Mouse (Mus musculus): Measurements from ENCODE around the gene Dlg2. TPM values are rescaled to one million over a fixed set of nuclear protein-coding genes. Genes with fewer than 3 reads are reported as not detected.

Gene Dlg2
- polyA plus RNA-seq, 1 experiment from 2014 or later: 18.6 TPM

- ATAC-seq (ENCODE audit: low FRiP score): no peak
- H3K4me2 ChIP-seq: no peak overlapping the region
- H3K36me3 ChIP-seq: no peaks in the 10 kb centered on the region
- H3K4me3 ChIP-seq: no peak overlapping the region
- peaks cover 8% of the 10 kb centered on the region for H3K4me1 ChIP-seq (replicated peaks)
- H3K27me3 ChIP-seq: no peaks in the 10 kb centered on the region
- no peaks in the 10 kb centered on the region for H3K9me3 ChIP-seq
- 76% methylated on average over 3 of the region's 3 CpGs for WGBS
- H3K27ac ChIP-seq: 0 out of 2 replicates have a peak overlapping the region, but pooled peaks have one; percentile 12
- no peak overlapping the region for H3K9ac ChIP-seq
Measured at GRCm38 (mm10) chr7:91461352-91461751, 984.9 kb downstream of the Dlg2 start.

- Histone ChIP-seq H3K27me3 (no peaks in the 10 kb centered on the region), H3K4me2 (no peak overlapping the region), H3K9ac (no peak overlapping the region), H3K27ac (peak overlapping the region; percentile 48; the same call in 1 of the 2 replicates), H3K4me1 (replicated peaks) (peaks cover 8% of the 10 kb centered on the region), H3K4me3 (no peak overlapping the region), H3K36me3 (no peaks in the 10 kb centered on the region), H3K9me3 (no peaks in the 10 kb centered on the region)
- no peak for ATAC-seq (ENCODE audit: low FRiP score)
- 65% methylated on average over 7 of the region's 7 CpGs for WGBS
Measured at GRCm38 (mm10) chr7:91463256-91463655, 986.8 kb downstream of the Dlg2 start.

GRCm38 (mm10) chr7:91467061-91467460 is 990.6 kb downstream of the Dlg2 start:
- Histone ChIP-seq H3K9me3 (no peaks in the 10 kb centered on the region), H3K27ac (no peak overlapping the region), H3K36me3 (no peaks in the 10 kb centered on the region), H3K9ac (no peak overlapping the region), H3K4me3 (no peak overlapping the region), H3K4me2 (no peak overlapping the region), H3K4me1 (replicated peaks) (peaks cover 4% of the 10 kb centered on the region; the same call in 1 of the 2 replicates), H3K27me3 (no peaks in the 10 kb centered on the region)
- ATAC-seq (ENCODE audit: low FRiP score): no peak
- 85% methylated on average over 3 of the region's 3 CpGs for WGBS

GRCm38 (mm10) chr7:91479145-91479544 is 1002.7 kb downstream of the Dlg2 start:
- 72% methylated on average over 3 of the region's 3 CpGs for WGBS

GRCm38 (mm10) chr7:91481574-91482197 is 1005.2 kb downstream of the Dlg2 start:
- Histone ChIP-seq H3K9ac (no peak overlapping the region), H3K4me1 (replicated peaks) (no peaks in the 10 kb centered on the region), H3K4me3 (no peak overlapping the region), H3K4me2 (no peak overlapping the region), H3K27me3 (no peaks in the 10 kb centered on the region), H3K27ac (no peak overlapping the region), H3K36me3 (no peaks in the 10 kb centered on the region), H3K9me3 (no peaks in the 10 kb centered on the region)
- WGBS: 73% methylated on average over 1 of the region's 1 CpGs
- peak; percentile 65 for ATAC-seq (ENCODE audit: low FRiP score)

More at GRCm38 (mm10) chr7:91479145-91479544, 1002.7 kb downstream of the Dlg2 start:
- H3K9me3 ChIP-seq: no peaks in the 10 kb centered on the region
- no peak overlapping the region for H3K9ac ChIP-seq
- no peaks in the 10 kb centered on the region for H3K4me1 ChIP-seq (replicated peaks)
- no peaks in the 10 kb centered on the region for H3K27me3 ChIP-seq
- H3K27ac ChIP-seq: no peak overlapping the region
- no peak overlapping the region for H3K4me3 ChIP-seq
- H3K36me3 ChIP-seq: no peaks in the 10 kb centered on the region
- no peak overlapping the region for H3K4me2 ChIP-seq
- no peak for ATAC-seq (ENCODE audit: low FRiP score)

- Histone ChIP-seq H3K27ac (no peak overlapping the region), H3K27me3 (no peaks in the 10 kb centered on the region), H3K9ac (no peak overlapping the region), H3K4me3 (no peak overlapping the region), H3K4me2 (no peak overlapping the region), H3K4me1 (replicated peaks) (no peaks in the 10 kb centered on the region), H3K36me3 (no peaks in the 10 kb centered on the region), H3K9me3 (no peaks in the 10 kb centered on the region)
- no peak for ATAC-seq (ENCODE audit: low FRiP score)
- 66% methylated on average over 3 of the region's 3 CpGs for WGBS
Measured at GRCm38 (mm10) chr7:91493234-91493633, 1016.8 kb downstream of the Dlg2 start.

- 71% methylated on average over 5 of the region's 5 CpGs for WGBS
- Histone ChIP-seq H3K4me1 (replicated peaks) (no peaks in the 10 kb centered on the region), H3K4me2 (no peak overlapping the region), H3K36me3 (no peaks in the 10 kb centered on the region), H3K4me3 (no peak overlapping the region), H3K9ac (no peak overlapping the region), H3K27ac (no peak overlapping the region), H3K9me3 (no peaks in the 10 kb centered on the region), H3K27me3 (no peaks in the 10 kb centered on the region)
- no peak for ATAC-seq (ENCODE audit: low FRiP score)
Measured at GRCm38 (mm10) chr7:91495526-91495925, 1019.1 kb downstream of the Dlg2 start.

- H3K4me3 ChIP-seq: no peak overlapping the region
- no peaks in the 10 kb centered on the region for H3K27me3 ChIP-seq
- H3K36me3 ChIP-seq: no peaks in the 10 kb centered on the region
- H3K4me1 ChIP-seq (replicated peaks): no peaks in the 10 kb centered on the region
- WGBS: 57% methylated on average over 1 of the region's 1 CpGs
- H3K4me2 ChIP-seq: no peak overlapping the region
- H3K27ac ChIP-seq: no peak overlapping the region
- ATAC-seq (ENCODE audit: low FRiP score): no peak
- H3K9me3 ChIP-seq: no peaks in the 10 kb centered on the region
- no peak overlapping the region for H3K9ac ChIP-seq
Measured at GRCm38 (mm10) chr7:91511119-91511518, 1034.6 kb downstream of the Dlg2 start.

GRCm38 (mm10) chr7:91514445-91514844 is 1038.0 kb downstream of the Dlg2 start:
- H3K9me3 ChIP-seq: no peaks in the 10 kb centered on the region
- H3K27me3 ChIP-seq: no peaks in the 10 kb centered on the region
- H3K9ac ChIP-seq: no peak overlapping the region
- H3K4me3 ChIP-seq: no peak overlapping the region
- WGBS: 51% methylated on average over 3 of the region's 3 CpGs
- ATAC-seq (ENCODE audit: low FRiP score): no peak
- no peak overlapping the region for H3K27ac ChIP-seq
- H3K4me2 ChIP-seq: no peak overlapping the region
- H3K4me1 ChIP-seq (replicated peaks): no peaks in the 10 kb centered on the region
- H3K36me3 ChIP-seq: no peaks in the 10 kb centered on the region

- no peak overlapping the region for H3K4me2 ChIP-seq
- no peak; the same call in 1 of the 2 replicates for ATAC-seq (ENCODE audit: low FRiP score)
- no peaks in the 10 kb centered on the region for H3K4me1 ChIP-seq (replicated peaks)
- no peak overlapping the region for H3K4me3 ChIP-seq
- H3K27ac ChIP-seq: no peak overlapping the region
- H3K9me3 ChIP-seq: no peaks in the 10 kb centered on the region
- WGBS: 54% methylated on average over 3 of the region's 3 CpGs
- H3K9ac ChIP-seq: no peak overlapping the region
- H3K27me3 ChIP-seq: no peaks in the 10 kb centered on the region
- H3K36me3 ChIP-seq: no peaks in the 10 kb centered on the region
Measured at GRCm38 (mm10) chr7:91516225-91516624, 1039.8 kb downstream of the Dlg2 start.

- Histone ChIP-seq H3K4me1 (replicated peaks) (no peaks in the 10 kb centered on the region), H3K4me3 (no peak overlapping the region), H3K4me2 (no peak overlapping the region), H3K27me3 (no peaks in the 10 kb centered on the region), H3K36me3 (no peaks in the 10 kb centered on the region), H3K9me3 (no peaks in the 10 kb centered on the region), H3K27ac (no peak overlapping the region), H3K9ac (no peak overlapping the region)
- ATAC-seq (ENCODE audit: low FRiP score): no peak
- WGBS: 88% methylated on average over 1 of the region's 1 CpGs
Measured at GRCm38 (mm10) chr7:91525859-91526258, 1049.4 kb downstream of the Dlg2 start.

GRCm38 (mm10) chr7:91542597-91543285 is 1066.3 kb downstream of the Dlg2 start:
- Histone ChIP-seq H3K27ac (peak overlapping the region; percentile 66), H3K4me1 (replicated peaks) (peaks cover 13% of the 10 kb centered on the region), H3K36me3 (no peaks in the 10 kb centered on the region), H3K4me2 (peak overlapping the region; percentile 68), H3K9me3 (no peaks in the 10 kb centered on the region), H3K9ac (peak overlapping the region; percentile 74), H3K27me3 (no peaks in the 10 kb centered on the region), H3K4me3 (peak overlapping the region; percentile 51)
- WGBS: 2% methylated on average over 29 of the region's 29 CpGs
- peak; percentile 88 for ATAC-seq (ENCODE audit: low FRiP score)

GRCm38 (mm10) chr7:91543286-91543650 is 1066.8 kb downstream of the Dlg2 start:
- peak; percentile 52 for ATAC-seq (ENCODE audit: low FRiP score)
- Histone ChIP-seq H3K4me3 (peak overlapping the region; percentile 51), H3K27ac (peak overlapping the region; percentile 66; the same call in 1 of the 2 replicates), H3K9me3 (no peaks in the 10 kb centered on the region), H3K27me3 (no peaks in the 10 kb centered on the region), H3K4me1 (replicated peaks) (peaks cover 13% of the 10 kb centered on the region), H3K9ac (peak overlapping the region; percentile 74), H3K4me2 (peak overlapping the region; percentile 68), H3K36me3 (no peaks in the 10 kb centered on the region)
- 30% methylated on average over 4 of the region's 4 CpGs for WGBS
